Mouse (Mus musculus): ENCODE data around the gene Slc22a15.
"Not testable (repeated sequence)": the region's sequence is repeated elsewhere in the genome, so short reads cannot be mapped to it uniquely, and the experiment has no call there.

The Slc22a15 gene

GRCm38 (mm10) chr3:101867001-101867421 lies 57.2 kb downstream of the Slc22a15 start:
- DNase-seq (ENCODE audit: low read depth), result no peak

- DNase-seq (ENCODE audit: low read depth), result peak; percentile 37
Measured at GRCm38 (mm10) chr3:101861856-101862255, 62.4 kb downstream of the Slc22a15 start.

- no peak for DNase-seq (ENCODE audit: low read depth)
Measured at GRCm38 (mm10) chr3:101860151-101860550, 64.1 kb downstream of the Slc22a15 start.

- DNase-seq (ENCODE audit: low read depth), result no peak
Measured at GRCm38 (mm10) chr3:101859740-101860139, 64.5 kb downstream of the Slc22a15 start.

GRCm38 (mm10) chr3:101854075-101854474 lies 70.2 kb downstream of the Slc22a15 start:
- no peak for DNase-seq (ENCODE audit: low read depth)

GRCm38 (mm10) chr3:101851363-101851762 lies 72.9 kb downstream of the Slc22a15 start:
- DNase-seq (ENCODE audit: low read depth), result no peak

GRCm38 (mm10) chr3:101848816-101849215 lies 75.4 kb downstream of the Slc22a15 start, which contains the start of gene Mab21l3:
Gene Mab21l3 (minus strand): TSS chr3:101848959.
- no peak for DNase-seq (ENCODE audit: low read depth)

- DNase-seq (ENCODE audit: low read depth), result no peak
Measured at GRCm38 (mm10) chr3:101846096-101846495, 78.2 kb downstream of the Slc22a15 start.

GRCm38 (mm10) chr3:101842372-101843094 lies 81.7 kb downstream of the Slc22a15 start:
- DNase-seq (ENCODE audit: low read depth), result no peak

GRCm38 (mm10) chr3:101839327-101839726 lies 84.9 kb downstream of the Slc22a15 start:
- no peak for DNase-seq (ENCODE audit: low read depth)

- no peak for DNase-seq (ENCODE audit: low read depth)
Measured at GRCm38 (mm10) chr3:101836971-101837370, 87.3 kb downstream of the Slc22a15 start.

- DNase-seq (ENCODE audit: low read depth), result no peak
Measured at GRCm38 (mm10) chr3:101836532-101836931, 87.7 kb downstream of the Slc22a15 start.

- peak; percentile 90 for DNase-seq (ENCODE audit: low read depth)
Measured at GRCm38 (mm10) chr3:101836045-101836444, 88.2 kb downstream of the Slc22a15 start.

- peak; percentile 83 for DNase-seq (ENCODE audit: low read depth)
Measured at GRCm38 (mm10) chr3:101831189-101831858, 92.9 kb downstream of the Slc22a15 start.

- DNase-seq (ENCODE audit: low read depth), result no peak
Measured at GRCm38 (mm10) chr3:101829881-101830616, 94.2 kb downstream of the Slc22a15 start.

GRCm38 (mm10) chr3:101828595-101828994 lies 95.7 kb downstream of the Slc22a15 start:
- no peak for DNase-seq (ENCODE audit: low read depth)

GRCm38 (mm10) chr3:101827220-101827715 lies 97.0 kb downstream of the Slc22a15 start:
- DNase-seq (ENCODE audit: low read depth), result no peak

GRCm38 (mm10) chr3:101824338-101824737 lies 99.9 kb downstream of the Slc22a15 start:
- DNase-seq (ENCODE audit: low read depth), result no peak

- no peak for DNase-seq (ENCODE audit: low read depth)
Measured at GRCm38 (mm10) chr3:101822052-101822451, 102.2 kb downstream of the Slc22a15 start.

GRCm38 (mm10) chr3:101820708-101821107 lies 103.5 kb downstream of the Slc22a15 start:
- DNase-seq (ENCODE audit: low read depth), result not testable (repeated sequence)

- no peak for DNase-seq (ENCODE audit: low read depth)
Measured at GRCm38 (mm10) chr3:101816006-101816405, 108.2 kb downstream of the Slc22a15 start.

GRCm38 (mm10) chr3:101814790-101815189 lies 109.5 kb downstream of the Slc22a15 start:
- DNase-seq (ENCODE audit: low read depth), result no peak

Data from NIH3T3 (cell line).